In the genomic region with DNA sequence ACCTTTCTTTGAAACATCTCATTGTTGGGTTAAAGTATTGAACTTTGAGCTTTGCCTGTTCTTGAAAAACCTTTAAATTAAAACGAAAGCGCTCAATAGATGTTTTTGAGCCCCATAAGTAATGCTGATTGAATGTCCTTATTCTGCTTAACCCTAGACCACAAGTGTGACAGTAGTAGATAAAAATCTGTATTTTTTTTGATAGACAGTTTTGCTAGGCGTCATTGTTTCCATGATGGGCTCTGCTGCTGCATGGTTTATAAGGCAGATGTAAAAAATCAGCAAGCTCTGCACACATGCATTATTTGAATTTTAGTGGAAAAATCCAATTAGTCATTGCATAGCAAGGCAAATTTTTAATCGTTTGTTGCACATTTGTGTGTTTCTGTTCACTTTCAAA, we compare ENCODE assay signal across 7 mouse cellular contexts. TPM values are rescaled to one million over a fixed set of nuclear protein-coding genes. Genes with fewer than 3 reads are reported as not detected.
DNase-seq lines count a peak whose midpoint lies in the region; ATAC-seq and TF ChIP-seq lines count a peak whose summit lies in the region.

No protein-coding gene starts in this region.

- no peaks in the 10 kb centered on the region for H3K9me3 ChIP-seq in forebrain, postnatal 0 days (ENCODE audit: low read length)
- no peaks in the 10 kb centered on the region for H3K9me3 ChIP-seq in liver, postnatal 0 days (ENCODE audit: low read length)

- peak overlapping the region; percentile 15; the same call in 1 of the 2 replicates for H3K27ac ChIP-seq in forebrain, postnatal 0 days (ENCODE audit: low read depth, low read length)
- no peak overlapping the region for H3K27ac ChIP-seq in liver, postnatal 0 days (ENCODE audit: low read depth)

- H3ac ChIP-seq in C2C12 (ENCODE audit: control insufficient read depth, insufficient read length, low read depth) = no peak overlapping the region

- H3K9ac ChIP-seq in forebrain, postnatal 0 days = peak overlapping the region; percentile 71
- H3K9ac ChIP-seq in liver, postnatal 0 days (replicated peaks) = no peak overlapping the region

- peaks cover 30% of the 10 kb centered on the region for H3K79me3 ChIP-seq in C2C12 (ENCODE audit: low read depth)

- no peaks in the 10 kb centered on the region for H3K27me3 ChIP-seq in C2C12 (ENCODE audit: control insufficient read depth, insufficient read depth, insufficient read length)
- H3K27me3 ChIP-seq in forebrain, postnatal 0 days (ENCODE audit: insufficient read depth, low read length) = no peaks in the 10 kb centered on the region
- H3K27me3 ChIP-seq in liver, postnatal 0 days (ENCODE audit: insufficient read depth, low read length) = no peaks in the 10 kb centered on the region

- no peaks in the 10 kb centered on the region for H3K4me1 ChIP-seq in forebrain, postnatal 0 days (ENCODE audit: insufficient read depth)
- H3K4me1 ChIP-seq in liver, postnatal 0 days (ENCODE audit: insufficient read depth) = no peaks in the 10 kb centered on the region
- no peaks in the 10 kb centered on the region for H3K4me1 ChIP-seq in lung, adult 2 months (ENCODE audit: control insufficient read depth, insufficient read depth, low read length)

- no peak for TF ChIP-seq POLR2A in lung, adult 2 months (IDR thresholded peaks at IDR 0.05; ENCODE audit: borderline replicate concordance, extremely low read depth, low read depth, low read length)

- TF ChIP-seq EP300 in liver, postnatal 0 days (IDR thresholded peaks at IDR 0.05; ENCODE audit: low read depth) = no peak

- H3K4me3 ChIP-seq in C2C12 (ENCODE audit: insufficient read depth, poor library complexity, severe bottlenecking) = peak overlapping the region; percentile 51
- peak overlapping the region; percentile 61 for H3K4me3 ChIP-seq in forebrain, postnatal 0 days (ENCODE audit: low read depth, low read length)
- H3K4me3 ChIP-seq in liver, postnatal 0 days (ENCODE audit: low read depth, low read length) = peak overlapping the region; percentile 76
- H3K4me3 ChIP-seq in lung, adult 2 months (replicated peaks; ENCODE audit: extremely low read depth, low read depth, low read length) = no peak overlapping the region

- peak overlapping the region; percentile 47 for H3K4me2 ChIP-seq in forebrain, postnatal 0 days (ENCODE audit: low read depth)
- H3K4me2 ChIP-seq in liver, postnatal 0 days (ENCODE audit: low read depth, low read length) = peak overlapping the region; percentile 79

- whole genome bisulfite sequencing in forebrain, postnatal 0 days = 47% methylated on average over 4 of the region's 4 CpGs
- 50% methylated on average over 4 of the region's 4 CpGs for WGBS in liver, postnatal 0 days (ENCODE audit: insufficient replicate concordance)
- 55% methylated on average over 4 of the region's 4 CpGs for WGBS in lung, adult 2 months

- H3K36me3 ChIP-seq in C2C12 (ENCODE audit: control insufficient read depth, insufficient read depth) = no peaks in the 10 kb centered on the region
- H3K36me3 ChIP-seq in forebrain, postnatal 0 days (ENCODE audit: insufficient read depth) = no peaks in the 10 kb centered on the region
- H3K36me3 ChIP-seq in liver, postnatal 0 days (replicated peaks; ENCODE audit: insufficient read depth, low read length) = no peaks in the 10 kb centered on the region

- TF ChIP-seq CTCF in C2C12 (IDR thresholded peaks at IDR 0.05; ENCODE audit: control insufficient read depth, insufficient read depth, insufficient read length) = no peak
- TF ChIP-seq CTCF in forebrain, postnatal 0 days (IDR thresholded peaks at IDR 0.05; ENCODE audit: low read depth) = no peak
- no peak for TF ChIP-seq CTCF in liver, postnatal 0 days (IDR thresholded peaks at IDR 0.05; ENCODE audit: low read depth)
- no peak for TF ChIP-seq CTCF in lung, adult 2 months (IDR thresholded peaks at IDR 0.05; ENCODE audit: insufficient read depth, low read length)

- H3K79me2 ChIP-seq in C2C12 (ENCODE audit: control insufficient read depth, insufficient read depth) = peaks cover 60% of the 10 kb centered on the region

- ATAC-seq in forebrain, postnatal 0 days = no peak
- no peak for ATAC-seq in liver, postnatal 0 days

- DNase-seq in 3T3-L1 (ENCODE audit: low read depth, low spot score) = peak; percentile 20
- no peak for DNase-seq in forebrain, postnatal 0 days
- DNase-seq in liver, postnatal 0 days = no peak
- DNase-seq in cerebellum, adult 9-10 months = no peak
- DNase-seq in lung, adult 2 months = no peak
- DNase-seq in urinary bladder, adult 18-20 months (ENCODE audit: low spot score in 2 of 2) = no peak

TF ChIP-seq in C2C12, 6 proteins besides CTCF, POLR2A, EP300 and RAD21:
- TF ChIP-seq CEBPB (IDR thresholded peaks at IDR 0.05; ENCODE audit: low read depth) (no peak), USF1 (IDR thresholded peaks at IDR 0.05; ENCODE audit: low read depth) (no peak), FOSL1 (IDR thresholded peaks at IDR 0.05; ENCODE audit: insufficient read depth, low read length, poor library complexity, severe bottlenecking) (no peak), MYOD1 (IDR thresholded peaks at IDR 0.05; ENCODE audit: control insufficient read depth, insufficient read length, low read depth) (no peak), MAX (IDR thresholded peaks at IDR 0.05) (no peak), MYOG (IDR thresholded peaks at IDR 0.05; ENCODE audit: control insufficient read depth, extremely low read depth, insufficient read length) (no peak)

RNA-seq across cellular contexts. Expression of gene Phf6, which starts 1.8 kb away (rescaled TPM):
- 8.7 TPM for polyA plus RNA-seq in C2C12 (2012; fragmentation: generic; extraction: Trizol)
- 48.7 and 54.6 TPM in 2 replicates for total RNA-seq in forebrain, postnatal 0 days (2014; rRNA removed)
- 38.3 and 43.7 TPM in 2 replicates for polyA plus RNA-seq in forebrain, postnatal 0 days (2015; fragmentation: Nextera tagmentation; extraction: Ambion mirVana)
- polyA plus RNA-seq in liver, postnatal 0 days (2015; fragmentation: Nextera tagmentation; extraction: Ambion mirVana) = 3.7 and 4.2 TPM in 2 replicates
- 1.2 and 2.0 TPM in 2 replicates for polyA plus RNA-seq in lung, adult 2 months (2012; rRNA removed)
